Mouse (Mus musculus) lung, adult 2 months (tissue): ENCODE results near the gene Ddx49.

Source experiments
- CTCF ChIP-seq: fragments of 200-500 bp; IDR thresholded peaks from 2 replicates; pipeline ENCODE4 v1.5.1; 2011; ENCODE audit warnings: mild to moderate bottlenecking, low read length, control low read depth; ENCODE audit not compliant: insufficient read depth
- POLR2A ChIP-seq: fragments of 200-500 bp; IDR thresholded peaks from 2 replicates; pipeline ENCODE4 v1.6.1; 2011; ENCODE audit warnings: low read depth, mild to moderate bottlenecking, control low read depth, low read length, borderline replicate concordance; ENCODE audit errors: extremely low read depth

GRCm38 (mm10) chr8:70300881-70301280, 1.4 kb downstream of the Ddx49 start:
- no peak for TF ChIP-seq POLR2A
- TF ChIP-seq CTCF, result no peak
